Mouse (Mus musculus) lung, adult 2 months (tissue): ENCODE results near the gene Klk11.
A peak's percentile ranks its signal among the peaks of the same experiment; 100 is the strongest.

Experiments
- CTCF ChIP-seq: fragments of 200-500 bp; IDR thresholded peaks from 2 replicates; pipeline ENCODE4 v1.5.1; 2011; ENCODE audit warnings: mild to moderate bottlenecking, low read length, control low read depth; ENCODE audit not compliant: insufficient read depth
- POLR2A ChIP-seq: fragments of 200-500 bp; IDR thresholded peaks from 2 replicates; pipeline ENCODE4 v1.6.1; 2011; ENCODE audit warnings: low read depth, mild to moderate bottlenecking, control low read depth, low read length, borderline replicate concordance; ENCODE audit errors: extremely low read depth

GRCm38 (mm10) chr7:43785286-43785685 lies 10.9 kb downstream of the Klk11 start:
- TF ChIP-seq CTCF (0 out of 2 replicates have a peak, but pooled peaks have one; percentile 13), POLR2A (no peak)
